Mouse (Mus musculus): ENCODE results near the gene Srsf1. TPM values are rescaled to one million over a fixed set of nuclear protein-coding genes. Genes with fewer than 3 reads are reported as not detected.
A peak's percentile ranks its signal among the peaks of the same experiment; 100 is the strongest.

Gene Srsf1
- polyA plus RNA-seq, 1 experiment from 2014 or later, result 168 TPM

DNA sequence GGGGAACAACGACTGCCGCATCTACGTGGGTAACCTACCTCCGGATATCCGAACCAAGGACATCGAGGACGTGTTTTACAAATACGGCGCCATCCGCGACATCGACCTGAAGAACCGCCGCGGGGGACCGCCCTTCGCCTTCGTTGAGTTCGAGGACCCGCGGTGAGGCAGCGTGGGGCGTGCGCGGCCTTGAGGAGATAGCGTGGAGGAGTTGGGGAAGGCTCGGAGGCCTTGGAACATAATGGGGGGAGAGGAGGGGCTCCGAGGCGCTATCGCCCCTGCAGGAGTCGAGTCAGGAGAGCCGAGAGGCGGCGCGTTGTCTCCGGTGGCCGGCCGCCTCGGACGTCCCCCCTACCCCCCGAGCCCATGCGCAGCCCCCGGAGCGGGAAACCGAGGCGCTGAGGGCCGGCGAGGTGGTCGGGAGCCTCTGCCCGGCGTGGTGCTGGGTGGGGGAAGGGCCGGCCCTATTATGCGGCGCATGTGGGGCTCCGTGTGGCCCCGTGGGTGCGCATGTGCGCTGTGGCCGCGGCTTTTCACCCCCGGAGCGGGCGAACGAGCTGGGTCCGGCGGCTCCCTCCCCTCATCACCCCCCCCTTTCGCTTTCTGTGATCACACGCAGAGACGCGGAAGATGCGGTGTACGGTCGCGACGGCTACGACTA is 828 bp downstream of the Srsf1 start:
- WGBS, result under 1% methylated on average over 56 of the region's 76 CpGs
- peak; percentile 75 for ATAC-seq
- Histone ChIP-seq H3K9me3 (ENCODE audit: control insufficient read depth, low read length) (no peaks in the 10 kb centered on the region), H3K9ac (ENCODE audit: low read depth, low read length) (peak overlapping the region; percentile 100), H3K27ac (ENCODE audit: low read depth, low read length) (peak overlapping the region; percentile 99), H3K36me3 (ENCODE audit: control insufficient read depth, insufficient read depth, low read length) (peaks cover 9% of the 10 kb centered on the region; the same call in 1 of the 2 replicates), H3K4me1 (ENCODE audit: control insufficient read depth, insufficient read depth, low read depth, low read length) (peaks cover 35% of the 10 kb centered on the region), H3K4me2 (ENCODE audit: low read length) (peak overlapping the region; percentile 75), H3K4me3 (ENCODE audit: low read length) (peak overlapping the region; percentile 97), H3K27me3 (replicated peaks; ENCODE audit: control insufficient read depth, insufficient read depth, low read length) (no peaks in the 10 kb centered on the region)

DNA sequence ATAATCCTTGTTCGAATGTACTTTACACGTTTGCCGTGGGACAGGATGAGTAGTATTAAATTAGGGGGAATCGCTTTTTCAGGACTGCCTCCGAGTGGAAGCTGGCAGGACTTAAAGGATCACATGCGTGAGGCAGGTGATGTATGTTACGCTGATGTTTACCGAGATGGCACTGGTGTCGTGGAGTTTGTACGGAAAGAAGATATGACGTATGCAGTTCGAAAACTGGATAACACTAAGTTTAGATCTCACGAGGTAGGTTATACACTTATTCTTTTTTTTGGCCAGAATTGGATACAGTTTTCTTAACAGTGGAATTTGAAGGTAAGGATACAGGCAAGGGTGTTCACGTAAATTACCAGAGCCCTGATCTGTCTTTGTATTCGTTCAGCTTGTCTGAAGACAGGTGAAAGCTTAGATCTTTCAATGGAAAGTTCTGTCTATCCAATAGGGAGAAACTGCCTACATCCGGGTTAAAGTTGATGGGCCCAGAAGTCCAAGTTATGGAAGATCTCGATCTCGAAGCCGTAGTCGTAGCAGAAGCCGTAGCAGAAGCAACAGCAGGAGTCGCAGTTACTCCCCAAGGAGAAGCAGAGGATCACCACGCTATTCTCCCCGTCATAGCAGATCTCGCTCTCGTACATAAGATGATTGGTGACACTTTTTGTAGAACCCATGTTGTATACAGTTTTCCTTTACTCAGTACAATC is 1.9 kb downstream of the Srsf1 start:
- Histone ChIP-seq H3K4me3 (ENCODE audit: low read length) (peak overlapping the region; percentile 97), H3K4me2 (ENCODE audit: low read length) (peak overlapping the region; percentile 75), H3K9ac (ENCODE audit: low read depth, low read length) (peak overlapping the region; percentile 100), H3K27ac (ENCODE audit: low read depth, low read length) (no peak overlapping the region), H3K9me3 (ENCODE audit: control insufficient read depth, low read length) (no peaks in the 10 kb centered on the region), H3K4me1 (ENCODE audit: control insufficient read depth, insufficient read depth, low read depth, low read length) (peaks cover 35% of the 10 kb centered on the region), H3K27me3 (replicated peaks; ENCODE audit: control insufficient read depth, insufficient read depth, low read length) (no peaks in the 10 kb centered on the region), H3K36me3 (ENCODE audit: control insufficient read depth, insufficient read depth, low read length) (peaks cover 12% of the 10 kb centered on the region)
- no peak for ATAC-seq
- 14% methylated on average over 26 of the region's 26 CpGs for WGBS

DNA sequence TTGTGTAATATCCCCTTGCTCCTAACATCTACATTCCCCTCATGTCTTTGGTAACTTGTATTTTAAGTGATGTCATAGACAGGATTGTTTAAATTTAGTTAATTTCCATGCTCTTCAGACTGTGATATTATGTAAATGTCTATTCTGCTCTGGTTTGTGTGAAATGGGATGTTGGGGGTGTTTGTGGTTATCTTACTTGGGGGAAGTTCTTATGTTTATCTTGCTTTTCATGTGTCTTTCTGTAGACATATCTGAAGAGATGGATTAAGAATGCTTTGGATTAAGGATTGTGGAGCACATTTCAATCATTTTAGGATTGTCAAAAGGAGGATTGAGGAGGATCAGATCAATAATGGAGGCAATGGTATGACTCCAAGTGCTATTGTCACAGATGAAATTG is 2.6 kb downstream of the Srsf1 start:
- Histone ChIP-seq H3K4me2 (ENCODE audit: low read length) (peak overlapping the region; percentile 75), H3K4me3 (ENCODE audit: low read length) (peak overlapping the region; percentile 97), H3K36me3 (ENCODE audit: control insufficient read depth, insufficient read depth, low read length) (peaks cover 12% of the 10 kb centered on the region), H3K9me3 (ENCODE audit: control insufficient read depth, low read length) (no peaks in the 10 kb centered on the region), H3K27me3 (replicated peaks; ENCODE audit: control insufficient read depth, insufficient read depth, low read length) (no peaks in the 10 kb centered on the region), H3K4me1 (ENCODE audit: control insufficient read depth, insufficient read depth, low read depth, low read length) (peaks cover 35% of the 10 kb centered on the region), H3K9ac (ENCODE audit: low read depth, low read length) (no peak overlapping the region; the same call in 1 of the 2 replicates), H3K27ac (ENCODE audit: low read depth, low read length) (no peak overlapping the region)
- ATAC-seq, result no peak

DNA sequence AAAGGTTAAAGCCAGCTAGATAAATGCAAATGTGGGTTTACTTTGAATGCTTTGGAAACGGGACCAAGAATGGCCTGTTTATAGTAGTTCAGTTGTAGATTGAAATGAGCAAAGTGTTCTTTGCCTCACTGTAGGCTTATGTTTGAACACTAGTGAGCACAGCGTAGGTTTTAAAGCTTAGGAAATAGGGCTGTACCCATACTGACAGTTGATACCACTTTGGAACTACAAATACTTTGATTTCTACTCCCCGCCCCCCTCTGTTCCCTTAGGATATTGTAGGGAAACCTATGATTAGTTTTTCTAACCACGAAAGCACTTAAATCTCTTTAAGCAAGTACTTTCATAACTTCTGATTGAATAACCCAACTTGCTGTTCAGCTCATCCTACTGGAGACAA is 5.5 kb downstream of the Srsf1 start:
- Histone ChIP-seq H3K36me3 (ENCODE audit: control insufficient read depth, insufficient read depth, low read length) (peaks cover 14% of the 10 kb centered on the region), H3K4me1 (ENCODE audit: control insufficient read depth, insufficient read depth, low read depth, low read length) (peaks cover 25% of the 10 kb centered on the region), H3K9ac (ENCODE audit: low read depth, low read length) (no peak overlapping the region; the same call in 1 of the 2 replicates), H3K27ac (ENCODE audit: low read depth, low read length) (no peak overlapping the region), H3K9me3 (ENCODE audit: control insufficient read depth, low read length) (no peaks in the 10 kb centered on the region), H3K4me3 (ENCODE audit: low read length) (no peak overlapping the region), H3K27me3 (replicated peaks; ENCODE audit: control insufficient read depth, insufficient read depth, low read length) (no peaks in the 10 kb centered on the region), H3K4me2 (ENCODE audit: low read length) (no peak overlapping the region)
- WGBS, result 75% methylated on average over 4 of the region's 4 CpGs
- ATAC-seq, result no peak

DNA sequence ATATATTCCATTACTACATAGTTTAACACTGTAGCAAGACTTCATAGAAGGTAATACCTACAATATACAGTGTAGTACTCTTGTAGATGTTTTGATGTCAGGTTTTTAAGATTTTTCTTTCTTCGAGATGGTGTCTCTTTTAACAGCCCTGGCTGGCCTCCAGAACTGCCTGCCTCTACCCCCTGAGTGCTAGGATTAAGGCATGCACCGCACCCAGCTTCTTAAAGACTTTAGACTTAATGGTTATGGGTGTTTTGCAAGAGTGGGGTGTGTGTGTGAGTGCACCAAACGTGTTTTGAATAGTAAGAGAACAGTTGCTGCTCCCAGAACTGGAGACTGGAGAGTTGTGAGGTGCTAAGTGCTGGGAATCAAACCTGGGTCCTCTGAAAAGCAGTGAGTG is 6.6 kb downstream of the Srsf1 start:
- Histone ChIP-seq H3K27me3 (replicated peaks; ENCODE audit: control insufficient read depth, insufficient read depth, low read length) (no peaks in the 10 kb centered on the region), H3K9me3 (ENCODE audit: control insufficient read depth, low read length) (no peaks in the 10 kb centered on the region), H3K4me3 (ENCODE audit: low read length) (no peak overlapping the region), H3K36me3 (ENCODE audit: control insufficient read depth, insufficient read depth, low read length) (peaks cover 14% of the 10 kb centered on the region), H3K4me2 (ENCODE audit: low read length) (no peak overlapping the region), H3K4me1 (ENCODE audit: control insufficient read depth, insufficient read depth, low read depth, low read length) (peaks cover 23% of the 10 kb centered on the region), H3K27ac (ENCODE audit: low read depth, low read length) (no peak overlapping the region), H3K9ac (ENCODE audit: low read depth, low read length) (no peak overlapping the region)
- ATAC-seq, result no peak
- 65% methylated on average over 3 of the region's 3 CpGs for WGBS

DNA sequence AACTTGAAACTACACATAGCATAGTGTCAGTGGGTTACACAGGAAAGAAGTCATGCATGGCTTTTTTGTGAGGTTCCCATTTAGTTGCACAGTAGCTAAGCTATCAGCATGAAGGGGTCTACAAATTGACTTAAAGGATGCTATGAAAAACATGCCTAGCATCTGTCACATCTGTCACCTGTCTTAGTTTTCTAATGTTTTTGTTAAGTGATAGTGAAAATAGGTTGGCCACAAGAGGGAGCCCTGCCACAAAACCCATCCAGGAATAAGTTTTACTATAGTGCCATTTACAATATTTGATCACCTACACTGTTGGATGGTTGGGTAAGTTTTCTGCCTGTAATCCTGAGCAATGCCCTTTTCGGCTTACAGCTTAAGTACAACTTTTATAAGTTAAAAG is 7.4 kb downstream of the Srsf1 start:
- peaks cover 14% of the 10 kb centered on the region for H3K36me3 ChIP-seq (ENCODE audit: control insufficient read depth, insufficient read depth, low read length)
- peaks cover 15% of the 10 kb centered on the region for H3K4me1 ChIP-seq (ENCODE audit: control insufficient read depth, insufficient read depth, low read depth, low read length)
- H3K27me3 ChIP-seq (replicated peaks; ENCODE audit: control insufficient read depth, insufficient read depth, low read length), result no peaks in the 10 kb centered on the region
- H3K9ac ChIP-seq (ENCODE audit: low read depth, low read length), result no peak overlapping the region
- ATAC-seq, result peak; percentile 35; the same call in 1 of the 2 replicates
- no peak overlapping the region for H3K4me3 ChIP-seq (ENCODE audit: low read length)
- H3K27ac ChIP-seq (ENCODE audit: low read depth, low read length), result no peak overlapping the region
- WGBS, result 81% methylated on average over 1 of the region's 1 CpGs
- no peak overlapping the region for H3K4me2 ChIP-seq (ENCODE audit: low read length)
- no peaks in the 10 kb centered on the region for H3K9me3 ChIP-seq (ENCODE audit: control insufficient read depth, low read length)

DNA sequence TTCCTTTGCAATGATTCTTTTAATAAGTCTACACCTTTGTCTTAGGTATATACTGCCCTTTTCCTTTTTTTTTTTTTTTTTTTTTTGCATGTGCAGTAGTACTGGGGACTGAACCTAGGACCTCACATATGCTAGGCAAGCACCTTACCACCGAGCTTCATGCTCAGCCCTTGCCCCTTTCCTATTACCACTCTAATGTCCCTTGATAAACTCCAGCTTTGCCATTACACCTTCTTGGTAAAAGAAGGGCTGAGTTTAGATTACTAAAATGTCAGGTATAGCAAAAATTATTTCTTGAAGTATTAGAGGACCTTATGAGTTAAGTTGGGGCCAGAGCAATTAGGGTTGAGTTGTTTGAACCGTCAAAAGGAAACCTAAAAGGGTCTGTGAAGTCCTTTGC is 8.6 kb downstream of the Srsf1 start:
- 87% methylated on average over 2 of the region's 2 CpGs for WGBS
- H3K9me3 ChIP-seq (ENCODE audit: control insufficient read depth, low read length), result no peaks in the 10 kb centered on the region
- H3K27ac ChIP-seq (ENCODE audit: low read depth, low read length), result no peak overlapping the region
- no peak overlapping the region for H3K9ac ChIP-seq (ENCODE audit: low read depth, low read length)
- no peak overlapping the region for H3K4me3 ChIP-seq (ENCODE audit: low read length)
- no peaks in the 10 kb centered on the region for H3K27me3 ChIP-seq (replicated peaks; ENCODE audit: control insufficient read depth, insufficient read depth, low read length)
- H3K36me3 ChIP-seq (ENCODE audit: control insufficient read depth, insufficient read depth, low read length), result peaks cover 12% of the 10 kb centered on the region
- no peak overlapping the region for H3K4me2 ChIP-seq (ENCODE audit: low read length)
- no peak for ATAC-seq
- H3K4me1 ChIP-seq (ENCODE audit: control insufficient read depth, insufficient read depth, low read depth, low read length), result peaks cover 7% of the 10 kb centered on the region

DNA sequence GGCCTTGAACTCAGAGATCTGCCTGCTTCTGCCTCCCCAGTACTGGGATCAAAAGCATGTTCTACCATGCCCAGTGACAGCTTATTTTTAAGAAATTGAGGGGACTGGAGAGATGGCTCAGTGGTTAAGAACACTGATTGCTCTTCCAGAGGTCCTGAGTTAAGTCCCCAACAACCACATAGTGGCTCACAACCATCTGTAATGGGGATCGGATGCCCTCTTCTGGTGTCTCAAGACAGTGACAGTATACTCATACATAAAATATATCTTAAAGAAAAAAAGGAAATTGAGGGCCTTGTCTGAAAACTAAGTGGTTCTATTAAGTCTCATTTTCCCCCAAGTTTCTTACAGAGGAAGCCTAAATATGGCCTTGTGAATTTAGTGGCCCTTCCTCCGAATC is 10.6 kb downstream of the Srsf1 start:
- ATAC-seq, result no peak
- H3K4me1 ChIP-seq (ENCODE audit: control insufficient read depth, insufficient read depth, low read depth, low read length), result no peaks in the 10 kb centered on the region
- 74% methylated on average over 2 of the region's 2 CpGs for WGBS
- H3K36me3 ChIP-seq (ENCODE audit: control insufficient read depth, insufficient read depth, low read length), result peaks cover 7% of the 10 kb centered on the region
- no peaks in the 10 kb centered on the region for H3K27me3 ChIP-seq (replicated peaks; ENCODE audit: control insufficient read depth, insufficient read depth, low read length)
- no peak overlapping the region for H3K4me2 ChIP-seq (ENCODE audit: low read length)
- no peak overlapping the region for H3K27ac ChIP-seq (ENCODE audit: low read depth, low read length)
- H3K9ac ChIP-seq (ENCODE audit: low read depth, low read length), result no peak overlapping the region
- no peak overlapping the region for H3K4me3 ChIP-seq (ENCODE audit: low read length)
- H3K9me3 ChIP-seq (ENCODE audit: control insufficient read depth, low read length), result no peaks in the 10 kb centered on the region

DNA sequence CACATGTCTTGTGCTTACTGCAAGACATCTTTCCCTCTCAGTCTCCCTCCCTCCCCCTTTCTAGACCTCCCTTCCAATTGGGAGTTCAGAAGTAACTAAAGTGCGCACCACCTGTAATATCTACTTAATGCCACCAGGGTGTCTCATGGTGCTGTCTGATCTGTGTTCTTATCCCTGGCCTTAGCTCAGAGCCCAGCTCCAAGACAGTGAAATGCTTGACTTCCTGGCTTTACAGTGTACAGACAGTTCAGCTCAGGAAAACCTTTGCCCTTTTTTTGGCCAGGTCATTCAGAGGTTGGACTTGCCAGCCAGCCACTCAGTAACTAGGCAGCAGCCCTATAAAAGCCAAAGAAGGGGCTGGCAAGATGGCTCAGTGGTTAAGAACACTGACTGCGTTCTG is 12.0 kb downstream of the Srsf1 start:
- H3K4me2 ChIP-seq (ENCODE audit: low read length), result no peak overlapping the region
- H3K4me3 ChIP-seq (ENCODE audit: low read length), result no peak overlapping the region
- H3K27ac ChIP-seq (ENCODE audit: low read depth, low read length), result no peak overlapping the region
- H3K27me3 ChIP-seq (replicated peaks; ENCODE audit: control insufficient read depth, insufficient read depth, low read length), result no peaks in the 10 kb centered on the region
- no peaks in the 10 kb centered on the region for H3K9me3 ChIP-seq (ENCODE audit: control insufficient read depth, low read length)
- 52% methylated on average over 2 of the region's 2 CpGs for WGBS
- H3K4me1 ChIP-seq (ENCODE audit: control insufficient read depth, insufficient read depth, low read depth, low read length), result no peaks in the 10 kb centered on the region
- peak; percentile 86 for ATAC-seq
- H3K9ac ChIP-seq (ENCODE audit: low read depth, low read length), result no peak overlapping the region
- peaks cover 2% of the 10 kb centered on the region; the same call in 1 of the 2 replicates for H3K36me3 ChIP-seq (ENCODE audit: control insufficient read depth, insufficient read depth, low read length)
